Mouse (Mus musculus) right cerebral cortex, postnatal 4 days (tissue): ENCODE data around the gene Plscr5.
"Not testable (repeated sequence)": the region's sequence is repeated elsewhere in the genome, so short reads cannot be mapped to it uniquely, and the experiment has no call there.

Experiments
- DNase-seq: peaks from one replicate; pipeline ENCODE4 v3.0.0-alpha.2; 2022

Gene Plscr5

DNA sequence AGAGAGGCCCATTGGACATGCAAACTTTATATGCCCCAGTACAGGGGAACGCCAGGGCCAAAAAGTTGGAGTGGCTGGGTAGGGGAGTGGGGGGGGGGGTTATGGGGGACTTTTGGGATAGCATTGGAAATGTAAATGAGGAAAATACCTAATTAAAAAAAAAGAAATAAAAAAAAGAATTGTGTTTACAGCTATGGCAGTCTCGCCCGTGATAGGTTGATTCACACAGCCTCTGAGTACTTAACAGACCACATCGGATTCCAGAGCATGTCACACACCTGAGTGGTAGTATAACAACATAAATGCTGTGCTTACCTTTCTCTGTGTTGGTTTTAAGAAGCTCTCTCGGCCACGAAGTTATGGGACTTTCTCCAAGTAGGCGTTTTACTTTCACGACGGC lies at the start of gene Plscr5:
Gene Plscr5 (plus strand): TSS at position 301 of the 400 bp plus-strand sequence.
- not testable (repeated sequence) for DNase-seq

DNA sequence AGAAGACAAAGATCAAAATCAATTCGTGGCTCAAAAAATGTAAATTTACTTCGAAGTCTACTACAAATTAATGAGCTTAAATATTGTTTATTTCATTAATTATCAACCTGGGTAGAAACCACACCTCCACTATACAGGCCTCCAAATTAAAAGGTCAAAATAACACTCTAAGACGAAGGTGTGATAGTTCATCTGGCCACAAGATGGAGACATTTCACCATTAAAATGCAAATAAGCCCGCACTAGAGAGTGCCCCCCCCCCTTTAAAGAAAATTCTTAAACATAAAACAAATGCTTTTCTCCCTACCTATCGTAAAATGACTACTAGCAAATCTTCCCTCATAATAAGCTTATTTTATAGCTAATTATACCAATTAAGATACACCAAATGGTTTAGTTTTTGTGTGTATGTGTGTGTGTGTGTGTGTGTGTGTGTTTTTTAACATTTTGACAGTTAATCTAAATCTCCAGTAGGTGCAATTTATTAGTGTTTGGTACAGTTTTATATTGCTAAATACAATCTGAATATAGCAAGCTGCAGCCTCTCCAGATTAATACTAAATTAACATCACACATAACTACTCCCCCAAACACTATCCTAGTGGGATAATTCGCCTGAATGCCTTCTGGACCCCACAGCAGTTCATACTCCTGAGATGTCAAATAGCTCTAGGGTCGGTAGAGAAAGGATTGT lies 45.0 kb upstream of the Plscr5 start:
- DNase-seq: no peak

DNA sequence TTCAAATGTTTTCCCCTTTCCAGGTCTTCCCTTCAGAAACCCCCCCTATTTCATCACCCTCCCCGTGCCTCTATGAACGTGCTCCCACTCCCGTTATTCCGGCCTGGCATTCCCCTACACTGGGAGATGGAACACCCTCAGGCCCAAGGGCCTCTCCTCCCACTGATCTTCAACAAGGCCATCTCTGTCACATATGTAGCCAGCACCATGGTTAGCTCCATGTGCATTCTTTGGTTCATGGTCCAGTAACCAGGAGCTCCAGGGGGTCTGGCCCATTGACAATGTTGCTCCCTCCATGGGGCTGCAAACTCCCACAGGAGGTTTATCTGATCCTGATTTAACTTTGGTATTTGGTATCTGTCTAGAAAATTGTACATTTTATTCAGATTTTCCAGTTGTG lies 30.5 kb upstream of the Plscr5 start:
- DNase-seq: no peak

DNA sequence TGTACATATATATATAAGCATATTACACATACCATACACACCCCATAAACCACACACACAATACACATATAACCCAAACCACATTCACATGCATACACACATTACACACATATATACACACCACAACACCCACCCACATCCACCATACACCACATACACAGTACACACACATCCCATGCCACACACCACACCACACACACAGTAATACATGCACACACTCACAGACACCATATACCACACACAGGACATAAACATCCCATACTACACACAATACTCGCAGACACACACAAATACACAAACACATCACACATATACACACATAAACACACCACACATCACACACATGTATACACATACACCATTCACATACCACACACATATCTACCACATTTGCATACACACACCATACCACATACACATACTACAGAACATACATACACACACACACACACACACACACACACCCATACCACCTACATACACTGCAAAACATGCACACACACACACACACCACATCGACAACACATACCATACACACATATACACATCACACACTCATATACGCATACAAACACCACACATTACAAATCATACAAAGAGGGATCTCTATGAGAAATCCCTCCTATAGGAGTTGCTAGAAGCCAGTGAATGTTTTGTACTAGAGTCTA lies 19.3 kb upstream of the Plscr5 start:
- DNase-seq: no peak

DNA sequence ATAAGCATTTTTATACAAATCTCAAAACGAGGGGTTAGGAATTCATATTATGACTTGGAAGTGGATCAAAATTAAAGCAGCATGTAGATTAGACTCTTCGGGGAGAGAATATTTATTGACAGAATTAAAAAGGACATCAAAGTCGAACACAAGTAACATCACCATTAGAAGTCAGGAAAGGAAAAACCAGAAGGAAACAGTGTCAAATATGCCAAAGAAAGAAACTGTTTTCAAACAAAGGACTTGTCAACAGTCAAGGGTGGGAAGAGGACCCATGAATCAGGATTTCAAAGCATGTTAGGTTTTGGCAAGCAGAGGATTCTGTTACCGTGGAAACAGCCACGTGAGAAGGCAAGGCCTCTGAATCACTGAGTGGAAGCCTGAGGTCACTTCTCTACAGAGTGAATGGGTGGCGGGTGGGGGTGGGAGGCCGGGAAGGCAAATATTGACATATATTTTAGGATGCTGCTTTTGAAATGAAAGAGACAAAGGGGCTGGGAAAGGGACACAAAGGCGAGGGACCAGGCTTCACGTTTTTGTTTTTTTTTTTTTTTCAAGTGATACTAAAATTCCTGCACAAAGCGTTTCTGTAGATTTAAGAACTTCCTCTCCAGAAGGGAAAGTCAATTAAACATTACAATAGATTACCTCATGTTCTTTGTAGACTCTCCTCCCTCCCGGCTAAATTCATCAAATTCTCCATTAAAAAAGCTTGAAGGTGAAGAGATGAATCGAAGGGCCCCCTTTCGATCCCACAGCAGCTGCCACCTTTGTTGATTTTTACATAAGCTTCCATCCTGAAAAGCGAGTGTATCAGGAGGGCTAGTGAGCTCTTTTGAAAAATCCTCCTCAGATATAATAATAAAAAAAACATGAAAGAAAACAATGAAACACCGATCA lies 18.3 kb upstream of the Plscr5 start:
- peak; percentile 28 for DNase-seq

DNA sequence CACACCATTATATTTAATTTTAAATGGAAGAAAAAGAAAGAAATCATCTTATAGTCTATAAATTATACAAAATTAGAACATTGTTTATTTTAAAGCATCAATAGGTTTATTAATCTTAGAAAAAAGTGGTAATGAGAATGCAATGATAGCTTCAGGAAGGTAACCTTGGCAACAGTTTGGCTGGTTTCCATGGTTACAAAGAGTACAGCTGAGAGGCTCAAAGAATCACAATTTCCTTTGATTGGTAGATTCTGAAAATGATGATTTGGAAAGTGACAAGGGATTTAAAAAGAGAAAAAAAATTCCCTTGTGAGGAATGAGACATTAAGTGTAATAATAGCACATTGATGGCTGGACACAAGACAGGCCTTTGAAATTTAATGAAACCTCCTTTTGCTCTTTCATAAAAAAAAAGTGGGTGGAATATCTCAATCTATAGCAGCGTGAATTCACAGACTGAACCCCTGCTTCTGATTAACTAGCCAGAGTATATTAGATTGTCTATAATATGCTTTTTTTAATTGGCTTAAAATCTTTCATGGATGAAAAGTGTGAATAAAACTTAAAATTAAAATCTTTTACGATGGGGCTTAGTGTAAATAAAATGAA lies 13.8 kb upstream of the Plscr5 start:
- peak; percentile 25 for DNase-seq

DNA sequence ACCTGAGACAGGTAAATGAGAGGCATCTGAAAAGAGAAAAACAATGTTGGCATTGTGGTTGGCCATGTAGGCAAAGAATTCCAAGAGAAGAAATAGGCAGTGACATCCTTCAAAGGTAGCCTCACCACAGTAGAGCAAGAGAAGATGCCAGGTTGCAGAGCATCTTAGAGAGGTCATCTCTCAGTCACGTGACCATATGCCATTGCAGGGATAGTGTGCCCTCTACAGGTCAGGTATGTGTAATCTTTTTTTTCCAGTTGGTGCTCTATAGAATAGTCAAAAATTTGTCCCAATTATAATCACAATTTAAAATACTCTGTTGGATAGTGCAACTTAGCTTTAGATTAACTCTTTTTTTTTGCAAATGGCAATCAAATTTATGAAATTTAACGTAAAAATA lies 1.4 kb upstream of the Plscr5 start:
- no peak for DNase-seq

DNA sequence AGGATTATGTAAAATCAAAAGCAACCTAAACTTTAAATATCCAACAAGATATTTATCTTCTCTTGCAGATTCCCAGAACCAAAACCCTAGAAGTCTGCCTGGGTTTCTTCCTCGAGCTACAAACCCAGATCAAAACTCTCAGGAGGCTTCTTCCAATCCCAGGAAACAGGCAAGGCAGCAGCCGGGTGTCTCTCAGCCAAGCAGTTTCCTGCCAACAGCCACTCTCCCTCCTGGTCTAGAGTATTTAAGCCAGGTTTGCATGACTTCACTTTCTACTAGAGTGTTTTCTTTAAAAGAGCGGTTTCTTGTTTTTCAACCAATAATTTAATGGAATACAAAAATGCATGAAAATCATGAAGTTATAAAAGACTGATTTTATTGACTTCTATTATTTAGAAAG lies 5.7 kb downstream of the Plscr5 start:
- no peak for DNase-seq

DNA sequence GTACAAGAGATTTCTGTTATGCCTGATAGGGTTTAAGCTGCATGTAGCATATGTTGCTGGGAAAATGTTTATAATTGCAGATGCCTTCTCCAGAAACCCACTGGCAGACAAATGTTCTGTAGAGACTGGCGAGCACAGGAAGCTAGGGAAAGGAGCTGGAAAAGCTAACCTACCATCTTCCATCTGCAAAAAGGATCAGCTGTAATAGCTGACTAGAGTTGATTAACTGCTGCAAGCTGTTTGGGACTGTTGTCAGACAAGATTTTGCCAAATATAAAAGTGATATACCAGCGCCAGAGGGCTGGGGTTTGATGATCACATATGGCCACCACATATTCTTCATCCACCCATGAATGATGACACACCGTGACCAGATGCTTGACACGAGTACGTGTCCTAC lies 6.8 kb downstream of the Plscr5 start:
- no peak for DNase-seq

DNA sequence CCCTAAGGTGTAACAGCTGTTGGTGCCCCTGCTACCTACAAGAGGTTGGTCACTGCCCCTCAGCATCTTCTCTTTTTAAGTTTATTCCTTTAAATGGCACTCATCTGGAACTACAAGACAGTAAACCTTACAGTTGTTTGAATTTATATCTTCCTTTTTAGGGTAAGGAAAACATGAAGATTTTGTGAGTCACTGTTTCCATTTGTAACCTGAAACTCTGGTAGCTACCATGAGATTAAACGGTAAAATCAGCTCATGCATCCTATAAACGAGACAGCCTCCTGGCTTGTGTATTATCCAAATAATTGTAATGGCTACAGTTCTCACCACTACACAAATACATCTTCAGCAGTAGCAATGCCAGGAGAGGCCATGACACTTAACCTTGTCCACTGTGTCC lies 11.7 kb downstream of the Plscr5 start:
- DNase-seq: no peak

DNA sequence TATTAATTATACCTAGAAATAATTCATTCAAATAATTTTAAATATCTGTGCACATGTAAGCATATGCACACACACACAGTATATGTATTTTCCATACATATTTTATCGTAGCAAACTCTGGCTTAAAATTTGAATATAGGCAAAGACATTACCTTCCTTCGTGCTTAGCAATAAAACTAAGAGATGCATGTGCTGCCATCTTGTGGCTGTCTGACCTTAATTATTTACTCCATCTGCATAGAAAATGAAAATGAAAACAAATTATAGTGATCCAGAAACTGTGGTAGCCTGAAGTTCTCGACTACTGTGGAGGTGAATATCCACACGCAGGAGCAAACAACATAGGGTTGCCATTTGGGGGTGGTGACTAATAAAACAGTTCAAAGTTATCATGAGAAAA lies 14.6 kb downstream of the Plscr5 start:
- DNase-seq: peak; percentile 77

DNA sequence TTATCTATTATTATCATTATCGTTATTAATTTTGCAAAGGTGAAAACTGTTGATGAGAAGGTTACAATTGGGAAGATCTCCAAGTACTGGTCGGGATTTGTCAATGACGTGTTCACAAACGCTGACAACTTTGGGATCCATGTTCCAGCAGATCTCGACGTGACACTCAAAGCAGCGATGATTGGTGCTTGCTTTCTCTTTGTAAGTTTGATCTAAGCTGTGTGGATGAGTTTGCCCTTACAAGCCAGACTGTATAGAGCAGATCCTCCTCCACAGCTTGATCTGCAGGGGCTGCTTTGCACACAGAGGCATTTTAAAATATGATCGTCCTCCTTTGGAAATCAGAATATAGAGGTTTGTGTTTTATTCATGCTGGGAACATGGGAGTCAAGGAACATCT lies 15.0 kb downstream of the Plscr5 start:
- DNase-seq: no peak

DNA sequence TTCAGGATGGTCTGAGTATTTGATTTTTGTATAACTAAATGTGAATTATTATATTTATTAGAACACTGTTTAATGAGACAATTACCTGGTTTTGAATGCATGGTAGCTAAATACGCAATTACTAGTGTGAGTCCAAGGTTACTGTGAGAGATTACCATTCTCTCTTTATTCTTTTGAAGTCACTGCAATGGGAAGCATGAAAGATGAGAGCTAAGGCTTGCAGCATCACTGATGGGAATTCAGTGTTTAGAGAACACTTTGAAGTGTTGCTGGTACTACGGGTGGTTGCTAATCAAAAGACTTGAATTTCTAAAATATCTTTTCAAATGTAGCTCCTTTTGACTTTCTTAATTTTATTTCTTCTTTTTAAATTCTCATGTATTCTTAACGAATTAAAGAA lies 17.1 kb downstream of the Plscr5 start:
- no peak for DNase-seq

DNA sequence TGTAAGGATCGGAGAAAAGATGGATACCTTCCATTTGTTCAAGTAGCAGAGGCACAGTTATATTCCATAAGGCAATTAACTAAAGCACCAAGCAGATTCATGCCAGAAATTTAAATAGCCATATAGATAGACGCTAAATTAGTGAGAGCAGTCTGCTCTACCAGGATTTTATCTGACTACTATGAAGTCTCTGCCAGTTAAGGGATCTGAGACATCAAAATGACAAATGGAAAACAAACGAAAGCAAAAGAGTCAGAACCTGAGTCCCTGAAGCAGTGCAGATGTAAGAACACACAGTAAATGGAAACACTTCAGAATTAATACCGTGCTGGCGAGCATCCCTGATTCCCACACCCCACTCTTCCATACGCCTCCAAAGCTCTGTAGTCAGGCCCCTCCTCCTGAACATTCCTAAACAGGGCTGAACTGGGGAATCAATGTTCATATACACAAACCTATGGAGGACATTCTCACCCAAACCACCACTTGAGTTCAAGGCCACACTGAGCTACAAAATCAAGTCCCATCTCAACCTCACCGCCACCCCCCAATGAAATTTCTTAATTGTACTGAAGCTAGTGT lies 17.7 kb downstream of the Plscr5 start:
- no peak for DNase-seq

DNA sequence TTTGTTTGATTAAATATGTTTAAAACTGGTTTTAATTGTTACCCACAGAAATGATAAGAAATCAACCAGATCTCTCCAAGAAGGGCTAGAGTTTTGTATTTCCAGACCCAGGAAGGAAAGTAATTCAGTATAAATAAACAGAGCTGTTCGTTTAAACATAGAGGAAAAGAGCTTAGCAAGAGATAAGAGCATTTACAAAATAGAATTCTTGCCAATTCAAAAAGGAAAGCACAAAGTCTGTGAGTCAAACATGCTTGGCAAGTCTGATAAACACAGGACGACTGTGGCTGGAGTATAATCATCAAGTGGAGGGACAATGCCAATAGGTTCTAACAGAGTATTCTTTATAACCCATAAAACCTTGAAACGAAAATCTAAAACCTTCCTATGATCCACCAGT lies 18.3 kb downstream of the Plscr5 start:
- no peak for DNase-seq

DNA sequence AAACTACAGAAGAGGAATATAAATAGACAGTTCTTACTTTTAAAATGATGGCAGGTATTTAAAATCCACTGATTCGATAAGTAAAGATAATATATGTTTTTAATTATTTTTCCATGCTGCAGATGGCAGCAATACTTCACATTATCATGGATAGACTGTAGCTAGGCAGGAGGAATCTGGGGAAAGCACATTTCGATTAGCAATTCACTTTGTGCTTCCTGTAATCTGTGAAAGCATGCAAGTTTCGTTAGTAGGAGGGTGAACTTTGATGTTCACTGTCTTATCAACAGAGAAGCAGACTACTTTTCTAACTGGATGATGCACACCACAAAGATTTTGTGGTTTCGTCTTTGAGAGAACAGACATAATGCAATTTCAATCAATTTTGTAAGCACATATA lies 24.7 kb downstream of the Plscr5 start:
- DNase-seq: no peak

DNA sequence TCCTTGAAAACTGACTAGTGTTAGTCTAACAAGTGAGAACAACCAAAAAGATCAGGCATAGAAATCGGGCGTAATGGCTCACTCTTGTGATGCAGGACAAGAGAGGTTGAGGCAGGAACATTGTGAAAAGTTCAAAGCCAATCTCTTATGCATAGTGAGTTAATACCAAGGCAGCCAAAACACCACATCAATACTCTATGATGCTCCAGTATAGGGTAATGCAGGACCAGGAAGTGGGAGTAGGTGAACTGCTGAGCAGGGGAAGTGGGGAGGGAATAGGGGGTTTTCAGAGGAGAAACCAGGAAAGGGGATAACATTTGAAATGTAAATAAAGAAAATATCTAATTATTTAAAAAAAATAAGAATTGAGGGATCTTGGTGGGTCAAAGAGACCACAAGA lies 25.2 kb downstream of the Plscr5 start:
- DNase-seq: no peak

DNA sequence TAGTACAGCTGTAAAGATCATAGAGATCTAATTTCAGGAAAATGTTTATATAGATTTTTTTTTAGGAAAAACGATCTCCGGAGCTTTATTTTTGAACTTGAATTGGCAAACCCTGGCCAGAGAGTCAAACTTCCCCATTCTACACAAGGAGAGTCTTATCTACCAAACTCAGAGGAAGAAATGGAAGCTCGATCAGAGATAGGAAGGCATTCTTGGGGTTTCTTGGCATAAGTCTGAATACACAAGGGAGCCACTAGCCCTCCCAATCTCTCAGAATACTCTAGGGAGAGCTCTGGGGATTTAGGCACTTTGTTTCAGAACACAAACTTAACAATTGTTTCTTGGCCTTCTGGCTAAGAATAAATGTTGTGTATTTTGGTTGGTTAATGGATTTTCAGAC lies 27.4 kb downstream of the Plscr5 start:
- no peak for DNase-seq

DNA sequence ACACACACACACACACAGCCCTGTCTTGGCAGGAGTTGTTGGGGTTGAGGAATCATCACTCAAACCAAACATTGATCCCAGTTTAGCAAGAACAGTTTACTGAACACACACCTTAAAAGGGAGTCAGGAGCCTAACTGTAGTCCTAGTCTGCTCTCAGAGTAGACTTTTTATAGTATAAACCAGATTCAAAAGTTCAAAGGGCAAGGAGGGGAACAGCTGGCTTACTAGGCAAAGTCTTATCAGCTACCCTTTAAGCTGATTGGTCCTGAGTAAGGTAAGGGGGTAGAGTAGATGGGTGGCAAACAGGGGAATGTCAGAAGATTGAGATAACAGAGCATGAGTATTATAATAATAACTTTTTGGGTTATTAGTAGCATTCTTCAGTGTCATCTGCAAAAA lies 28.7 kb downstream of the Plscr5 start:
- no peak for DNase-seq

DNA sequence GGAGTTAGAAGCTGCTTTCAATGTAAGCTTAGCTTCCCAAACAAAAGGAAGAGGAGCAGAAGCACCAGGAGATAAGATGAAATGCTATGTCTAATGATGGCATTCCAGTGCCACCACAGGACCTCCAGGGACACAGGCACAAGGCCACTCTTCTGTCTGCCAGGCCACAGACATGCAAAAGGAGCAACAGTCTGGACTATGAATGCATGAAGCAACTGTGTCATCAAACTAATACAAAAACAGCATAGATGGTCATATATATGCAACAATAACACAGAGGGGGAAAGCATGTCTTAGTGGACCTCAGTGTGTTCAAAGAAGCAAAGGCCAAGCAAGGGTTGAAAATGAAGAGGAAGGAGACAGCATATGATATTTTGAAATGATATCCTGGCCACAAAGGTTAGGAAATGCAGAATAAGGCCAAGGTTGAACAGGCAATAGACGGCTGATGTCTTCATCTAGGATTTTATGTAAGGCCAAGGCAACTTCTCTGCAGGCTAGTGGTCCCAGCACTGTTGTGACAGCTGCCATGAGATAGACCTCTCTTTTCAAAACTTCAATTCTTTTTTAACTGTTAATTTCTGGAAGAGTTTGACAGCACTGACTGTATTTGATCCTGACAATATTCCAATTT lies 32.0 kb downstream of the Plscr5 start:
- no peak for DNase-seq

DNA sequence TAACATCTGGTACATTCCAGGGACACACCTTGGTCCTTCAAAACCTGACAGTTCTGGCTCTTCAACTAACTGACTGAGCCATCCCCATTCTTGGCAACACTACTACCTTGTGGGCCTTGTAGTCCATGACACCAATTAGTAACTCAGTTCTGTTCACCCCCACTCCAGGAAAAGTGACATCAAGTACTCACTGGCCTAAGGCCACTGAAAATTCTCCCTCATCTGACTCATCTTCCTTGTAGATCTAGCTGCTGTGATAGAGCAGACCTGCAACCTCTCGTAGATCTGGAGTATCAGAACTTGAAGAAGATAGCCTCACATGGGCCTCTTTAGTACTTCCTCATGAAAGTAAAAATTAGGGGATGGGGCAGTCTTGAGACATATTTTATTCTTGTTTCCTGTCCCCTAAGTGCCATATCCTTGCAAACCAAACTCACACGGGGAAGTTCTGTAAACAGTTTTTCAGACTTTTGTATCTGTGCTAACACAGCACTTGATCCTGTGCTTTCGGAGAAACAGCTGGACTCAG lies 33.5 kb downstream of the Plscr5 start:
- DNase-seq: no peak

DNA sequence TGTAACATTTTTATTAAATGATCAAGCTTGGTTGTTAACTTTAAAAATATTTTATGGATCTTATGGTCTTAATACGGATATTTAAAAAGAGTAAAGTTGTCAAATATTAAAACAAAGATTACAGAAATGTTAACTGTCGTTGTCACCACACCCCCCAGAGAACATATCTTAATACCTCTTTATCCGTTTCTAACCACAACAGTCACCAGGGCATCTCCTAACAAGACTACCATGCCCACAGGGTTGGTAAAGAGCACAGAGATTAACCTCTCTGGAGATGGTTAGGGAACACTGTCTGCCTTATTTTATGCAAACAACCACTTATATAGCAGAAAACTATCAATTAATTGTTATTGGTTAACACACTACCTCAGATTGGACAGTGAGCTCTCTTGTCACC lies 34.1 kb downstream of the Plscr5 start:
- no peak for DNase-seq
